Mouse (Mus musculus) stomach, postnatal 0 days (tissue): Measurements from ENCODE around the gene Oasl2. TPM values are rescaled to one million over a fixed set of nuclear protein-coding genes. Genes with fewer than 3 reads are reported as not detected.

Source experiments
- ATAC-seq: fragments of 200-750 bp; cut with Nextera tagmentation; 2 replicates; pipeline ENCODE4 v1.8.0; 2017; ENCODE audit not compliant: low FRiP score, low TSS enrichment
- DNase-seq: peaks from one replicate; pipeline ENCODE4 v3.0.0-alpha.2; 2016; ENCODE audit warnings: low spot score
- H3K27ac ChIP-seq: fragments of 300-500 bp; sonication (generic); replicated peaks from 2 replicates; pipeline ENCODE4 v1.5.1; 2014; ENCODE audit warnings: mild to moderate bottlenecking, control low read depth
- H3K27me3 ChIP-seq: fragments of 300-500 bp; sonication (generic); 2 replicates; pipeline ENCODE4 v1.6.1; 2014; ENCODE audit warnings: low read length; ENCODE audit not compliant: control insufficient read depth, insufficient read depth
- H3K36me3 ChIP-seq: fragments of 300-500 bp; sonication (generic); 2 replicates; pipeline ENCODE4 v1.6.1; 2014; ENCODE audit warnings: low read length, mixed read lengths; ENCODE audit not compliant: control insufficient read depth, insufficient read depth
- H3K4me1 ChIP-seq: fragments of 300-500 bp; sonication (generic); replicated peaks from 2 replicates; pipeline ENCODE4 v1.6.1; 2014; ENCODE audit warnings: antibody characterized with exemption; ENCODE audit not compliant: control insufficient read depth, insufficient read depth
- H3K4me2 ChIP-seq: fragments of 300-500 bp; sonication (generic); replicated peaks from 2 replicates; pipeline ENCODE4 v1.6.1; 2014; ENCODE audit warnings: low read depth, mild to moderate bottlenecking, control low read depth, moderate library complexity
- H3K4me3 ChIP-seq: fragments of 300-500 bp; sonication (generic); 2 replicates; pipeline ENCODE4 v1.5.1; 2014; ENCODE audit warnings: low read depth, low read length, control low read depth
- H3K9ac ChIP-seq: fragments of 300-500 bp; sonication (generic); 2 replicates; pipeline ENCODE4 v1.6.1; 2014; ENCODE audit warnings: mild to moderate bottlenecking, low read length, control low read depth, mixed read lengths
- H3K9me3 ChIP-seq: fragments of 300-500 bp; sonication (generic); 2 replicates; pipeline ENCODE4 v1.6.1; 2016; ENCODE audit warnings: low read length; ENCODE audit not compliant: control insufficient read depth
- CTCF ChIP-seq: IDR thresholded peaks from 2 replicates; pipeline ENCODE4 v1.5.1; 2016; ENCODE audit warnings: antibody characterized with exemption, low read depth, mild to moderate bottlenecking, moderate library complexity
- EP300 ChIP-seq: optimal IDR thresholded peaks from 2 replicates; pipeline ENCODE3; 2016; ENCODE audit warnings: antibody characterized with exemption
- WGBS: fragments of 180-500 bp; shearing (Covaris S2); extraction: QIAGEN DNeasy Blood & Tissue Kit; methylation state at CpG from one replicate; pipeline ENCODE4 v1.1.7; 2014; 5-methylcytosine and 5-hydroxymethylcytosine counted together
- polyA plus RNA-seq: library from polyadenylated mRNA; unstranded; fragments of >200 nt; fragmentation: Nextera tagmentation; extraction: Ambion mirVana; gene quantifications from 2 replicates; pipeline ENCODE4 v1.2.1, GENCODE M21; 2015

The Oasl2 gene
- polyA plus RNA-seq, 1 experiment from 2014 or later, result 22.3 TPM

DNA sequence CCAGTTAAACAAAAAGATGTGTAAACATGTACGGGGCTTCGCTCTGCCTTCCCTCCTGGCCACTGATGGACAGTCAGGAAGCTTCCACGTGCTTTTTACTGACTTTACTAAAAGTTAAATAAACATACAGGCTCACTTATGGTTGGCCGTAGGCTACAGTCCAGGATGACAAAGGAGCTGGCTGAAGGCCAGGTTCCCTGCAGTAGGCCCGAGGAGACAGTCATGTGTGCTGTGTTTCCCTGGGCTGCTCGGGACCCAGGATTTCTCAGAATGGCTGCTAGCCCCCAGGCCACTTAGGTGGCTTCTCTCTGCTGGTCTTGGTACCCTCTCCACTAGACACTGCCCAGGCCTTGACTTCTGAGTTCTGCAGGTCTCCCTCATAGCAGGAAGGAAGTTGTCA is 52.2 kb downstream of the Oasl2 start:
- H3K4me3 ChIP-seq, result no peak overlapping the region
- H3K27ac ChIP-seq, result no peak overlapping the region
- WGBS, result 10% methylated on average over 6 of the region's 6 CpGs
- ATAC-seq (peak; percentile 65), DNase-seq (peak; percentile 78)
- H3K4me2 ChIP-seq, result no peak overlapping the region
- H3K36me3 ChIP-seq, result peaks cover 14% of the 10 kb centered on the region
- H3K9me3 ChIP-seq, result no peaks in the 10 kb centered on the region
- H3K4me1 ChIP-seq, result no peaks in the 10 kb centered on the region
- no peaks in the 10 kb centered on the region for H3K27me3 ChIP-seq
- TF ChIP-seq EP300, result no peak
- TF ChIP-seq CTCF, result no peak
- H3K9ac ChIP-seq, result no peak overlapping the region

DNA sequence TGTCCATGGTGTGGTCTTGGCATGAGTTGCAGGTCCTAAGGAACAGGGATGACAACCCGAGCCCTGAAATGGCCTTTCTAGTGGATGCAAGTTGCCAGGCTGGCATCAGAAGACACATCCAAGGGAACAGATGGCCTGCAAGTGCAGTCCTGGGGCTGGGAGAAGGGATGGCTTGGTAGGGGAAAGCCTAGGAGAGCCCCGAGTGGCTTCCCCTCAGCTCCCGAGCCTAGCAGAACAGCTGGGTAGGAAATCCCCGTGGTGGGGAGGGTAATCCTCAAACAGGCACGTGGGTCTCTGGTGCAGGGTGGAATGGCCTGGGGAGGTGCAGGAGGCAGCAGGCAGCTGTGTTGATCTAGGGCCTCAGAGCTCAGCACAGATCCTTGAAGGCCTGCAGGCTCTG is 52.6 kb downstream of the Oasl2 start:
- Histone ChIP-seq H3K4me3 (no peak overlapping the region), H3K27me3 (no peaks in the 10 kb centered on the region), H3K27ac (no peak overlapping the region), H3K36me3 (peaks cover 14% of the 10 kb centered on the region), H3K9ac (no peak overlapping the region), H3K9me3 (no peaks in the 10 kb centered on the region), H3K4me1 (no peaks in the 10 kb centered on the region), H3K4me2 (no peak overlapping the region)
- TF ChIP-seq EP300 (no peak), CTCF (no peak)
- DNase-seq (no peak), ATAC-seq (no peak)
- WGBS, result 42% methylated on average over 5 of the region's 5 CpGs

DNA sequence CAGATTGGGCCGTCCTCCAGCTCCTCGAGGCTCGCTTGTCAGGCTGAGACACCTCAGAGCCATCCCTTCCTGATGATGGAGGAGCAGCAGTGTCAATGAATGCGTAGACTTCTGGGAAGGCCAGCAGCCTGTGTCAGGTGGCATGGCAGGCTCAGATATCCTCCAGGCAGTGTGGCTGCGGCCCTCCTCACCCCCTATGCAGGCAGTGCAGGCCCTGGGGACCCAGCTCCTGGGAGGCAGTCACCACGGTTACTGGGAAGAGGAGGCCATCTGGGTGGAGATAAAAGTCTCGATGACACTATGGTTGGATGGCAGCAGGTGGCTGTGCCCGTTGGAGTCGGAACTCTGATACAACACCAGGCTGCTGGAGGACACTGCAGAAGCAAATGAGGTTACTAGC is 53.1 kb downstream of the Oasl2 start:
- H3K4me1 ChIP-seq, result no peaks in the 10 kb centered on the region
- no peak overlapping the region for H3K27ac ChIP-seq
- no peak overlapping the region for H3K4me3 ChIP-seq
- H3K9me3 ChIP-seq, result no peaks in the 10 kb centered on the region
- DNase-seq, result no peak
- no peak overlapping the region for H3K4me2 ChIP-seq
- no peak overlapping the region for H3K9ac ChIP-seq
- 82% methylated on average over 9 of the region's 9 CpGs for WGBS
- no peaks in the 10 kb centered on the region for H3K27me3 ChIP-seq
- no peak for TF ChIP-seq CTCF
- TF ChIP-seq EP300, result no peak
- H3K36me3 ChIP-seq, result peaks cover 14% of the 10 kb centered on the region
- ATAC-seq, result no peak

DNA sequence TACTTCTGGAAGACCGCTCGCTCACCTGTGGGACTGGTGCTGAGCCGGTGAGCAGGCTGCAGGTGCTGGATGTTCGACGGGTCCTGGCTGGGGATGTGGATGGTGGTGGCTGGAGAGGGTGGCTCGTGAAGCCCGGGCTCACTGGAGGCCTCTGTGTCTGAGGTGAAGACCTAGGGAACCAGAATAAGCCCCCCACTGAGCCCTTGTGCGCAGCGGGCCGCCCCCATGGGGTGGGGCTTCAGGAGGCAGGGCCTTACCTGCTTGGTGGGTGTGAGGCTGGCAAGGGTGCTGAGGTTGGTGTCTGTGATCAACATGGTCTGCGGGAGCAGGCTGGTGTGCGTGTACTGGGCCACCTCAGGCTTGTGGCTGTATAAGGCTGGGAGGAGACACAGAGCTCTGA is 53.9 kb downstream of the Oasl2 start:
- H3K4me2 ChIP-seq, result no peak overlapping the region
- H3K9ac ChIP-seq, result no peak overlapping the region
- no peaks in the 10 kb centered on the region for H3K9me3 ChIP-seq
- ATAC-seq, result no peak
- H3K4me3 ChIP-seq, result no peak overlapping the region
- TF ChIP-seq EP300 (no peak), CTCF (no peak)
- H3K4me1 ChIP-seq, result no peaks in the 10 kb centered on the region
- no peaks in the 10 kb centered on the region for H3K27me3 ChIP-seq
- H3K36me3 ChIP-seq, result peaks cover 14% of the 10 kb centered on the region
- H3K27ac ChIP-seq, result no peak overlapping the region
- DNase-seq, result no peak
- WGBS, result 79% methylated on average over 12 of the region's 12 CpGs

DNA sequence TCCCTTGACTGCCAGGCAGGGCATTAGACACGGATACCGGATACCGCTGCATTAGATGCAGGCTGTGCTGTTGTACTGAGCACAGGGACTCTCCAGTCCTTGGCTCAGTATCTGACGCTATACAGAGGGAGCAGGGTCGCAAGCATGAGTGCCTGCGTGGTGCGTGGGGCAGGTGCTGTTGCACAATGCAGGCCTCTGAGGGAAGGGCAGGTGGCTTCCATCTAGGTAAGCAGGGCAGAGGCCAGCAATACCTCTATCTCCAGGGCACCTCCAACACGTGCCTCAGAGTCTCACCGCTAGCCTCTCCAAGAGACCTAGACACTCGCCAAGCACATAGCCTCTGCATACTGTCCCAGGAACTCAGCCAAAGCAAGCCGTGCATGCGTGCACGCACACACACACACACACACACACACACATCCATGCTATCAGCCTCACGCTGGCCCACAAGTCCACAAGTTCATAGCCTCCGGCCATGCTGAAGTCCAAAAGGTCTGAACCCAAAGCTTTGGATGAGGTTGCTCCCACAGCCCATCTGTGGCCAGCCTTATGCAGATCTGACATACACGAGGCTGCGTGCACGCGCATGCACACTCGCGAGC is 54.6 kb downstream of the Oasl2 start:
- H3K9ac ChIP-seq, result no peak overlapping the region
- H3K36me3 ChIP-seq, result peaks cover 14% of the 10 kb centered on the region
- H3K27ac ChIP-seq, result no peak overlapping the region
- H3K27me3 ChIP-seq, result no peaks in the 10 kb centered on the region
- TF ChIP-seq EP300 (no peak), CTCF (no peak)
- H3K4me3 ChIP-seq, result no peak overlapping the region
- ATAC-seq (no peak), DNase-seq (no peak)
- H3K4me1 ChIP-seq, result no peaks in the 10 kb centered on the region
- H3K4me2 ChIP-seq, result no peak overlapping the region
- 70% methylated on average over 21 of the region's 21 CpGs for WGBS
- no peaks in the 10 kb centered on the region for H3K9me3 ChIP-seq

DNA sequence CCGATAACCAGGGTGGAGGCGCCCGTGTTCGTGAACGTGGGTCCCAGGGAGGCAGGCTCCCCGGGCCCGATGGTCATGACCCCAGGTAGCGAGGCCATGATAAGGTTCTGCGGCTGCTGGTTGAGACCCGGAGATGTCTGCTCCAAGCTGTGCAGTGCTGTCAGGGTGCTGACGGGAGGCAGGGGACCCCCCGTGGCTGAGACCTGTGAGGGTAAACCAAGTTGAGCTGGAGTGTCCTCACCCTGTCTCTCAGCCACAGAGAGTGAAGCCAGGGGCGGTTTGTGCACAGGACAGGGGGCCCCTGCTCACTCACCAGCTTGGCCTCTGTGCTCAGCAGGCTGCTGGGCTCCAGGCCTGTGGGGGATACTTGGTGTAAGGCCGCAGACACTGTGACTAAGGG is 56.6 kb downstream of the Oasl2 start:
- no peak overlapping the region for H3K4me2 ChIP-seq
- no peak overlapping the region for H3K4me3 ChIP-seq
- no peaks in the 10 kb centered on the region for H3K27me3 ChIP-seq
- H3K27ac ChIP-seq, result no peak overlapping the region
- ATAC-seq (no peak), DNase-seq (no peak)
- no peaks in the 10 kb centered on the region for H3K36me3 ChIP-seq
- H3K9me3 ChIP-seq, result no peaks in the 10 kb centered on the region
- H3K9ac ChIP-seq, result no peak overlapping the region
- WGBS, result 87% methylated on average over 14 of the region's 14 CpGs
- no peaks in the 10 kb centered on the region for H3K4me1 ChIP-seq
- TF ChIP-seq EP300 (no peak), CTCF (no peak)
